Mouse (Mus musculus) lung, adult 2 months (tissue): Measurements from ENCODE around the gene Gm9573.

ENCODE experiments used
- CTCF ChIP-seq: fragments of 200-500 bp; IDR thresholded peaks from 2 replicates; pipeline ENCODE4 v1.5.1; 2011; ENCODE audit warnings: mild to moderate bottlenecking, low read length, control low read depth; ENCODE audit not compliant: insufficient read depth
- POLR2A ChIP-seq: fragments of 200-500 bp; IDR thresholded peaks from 2 replicates; pipeline ENCODE4 v1.6.1; 2011; ENCODE audit warnings: low read depth, mild to moderate bottlenecking, control low read depth, low read length, borderline replicate concordance; ENCODE audit errors: extremely low read depth

DNA sequence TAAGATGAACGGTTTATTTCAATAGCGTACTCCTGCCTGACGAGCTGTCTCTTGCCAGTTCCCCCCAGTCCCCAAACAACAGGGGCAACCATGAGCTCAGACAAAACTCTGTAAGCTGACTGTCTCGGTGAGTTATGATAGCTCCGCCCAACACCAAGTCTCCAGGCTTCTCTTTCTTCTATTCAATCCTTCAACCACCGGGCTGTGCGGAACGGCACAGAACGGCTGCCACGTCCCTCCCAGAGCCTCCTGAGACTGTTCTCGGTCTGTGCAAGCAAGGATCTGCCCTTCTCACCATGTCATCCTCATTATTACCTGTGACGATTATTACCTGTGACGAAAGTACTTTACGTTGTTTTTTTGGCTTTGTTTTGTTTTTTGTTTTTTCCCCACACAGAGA lies 55.6 kb downstream of the Gm9573 start:
- no peak for TF ChIP-seq POLR2A
- TF ChIP-seq CTCF = no peak
